Mouse (Mus musculus) midbrain, embryonic 15.5 days (tissue): Measurements from ENCODE around the gene Iqschfp. TPM values are rescaled to one million over a fixed set of nuclear protein-coding genes. Genes with fewer than 3 reads are reported as not detected.

Experiments used
- ATAC-seq: fragments of 200-750 bp; cut with Nextera tagmentation; replicated peaks from 2 replicates; pipeline ENCODE4 v1.8.0; 2017; ENCODE audit warnings: moderate TSS enrichment
- H3K27ac ChIP-seq: fragments of 300-500 bp; sonication (generic); 2 replicates; pipeline ENCODE4 v1.5.1; 2015; ENCODE audit warnings: mild to moderate bottlenecking, inconsistent platforms
- H3K27me3 ChIP-seq: fragments of 300-500 bp; sonication (generic); replicated peaks from 2 replicates; pipeline ENCODE4 v1.6.1; 2015; ENCODE audit warnings: inconsistent platforms
- H3K36me3 ChIP-seq: fragments of 300-500 bp; sonication (generic); replicated peaks from 2 replicates; pipeline ENCODE4 v1.6.1; 2015; ENCODE audit warnings: inconsistent platforms
- H3K4me1 ChIP-seq: fragments of 300-500 bp; sonication (generic); 2 replicates; pipeline ENCODE4 v1.6.1; 2015; ENCODE audit warnings: inconsistent platforms
- H3K4me2 ChIP-seq: fragments of 300-500 bp; sonication (generic); 2 replicates; pipeline ENCODE4 v1.6.1; 2015; ENCODE audit warnings: inconsistent platforms, mild to moderate bottlenecking, moderate library complexity
- H3K4me3 ChIP-seq: fragments of 300-500 bp; sonication (generic); 2 replicates; pipeline ENCODE4 v1.5.1; 2015; ENCODE audit warnings: mild to moderate bottlenecking, inconsistent platforms
- H3K9ac ChIP-seq: fragments of 300-500 bp; sonication (generic); 2 replicates; pipeline ENCODE4 v1.6.1; 2015; ENCODE audit warnings: mild to moderate bottlenecking, inconsistent platforms
- H3K9me3 ChIP-seq: fragments of 300-500 bp; sonication (generic); 2 replicates; pipeline ENCODE4 v1.6.1; 2016; ENCODE audit warnings: inconsistent platforms
- whole genome bisulfite sequencing: fragments of 180-500 bp; shearing (Covaris S2); methylation state at CpG from one replicate; pipeline ENCODE4 v1.1.7; 2015; ENCODE audit warnings: mixed read lengths; 5-methylcytosine and 5-hydroxymethylcytosine counted together
- polyA plus RNA-seq: library from polyadenylated mRNA; unstranded; fragments of >200 nt; fragmentation: Nextera tagmentation; extraction: Ambion mirVana; gene quantifications from 2 replicates; pipeline ENCODE4 v1.2.1, GENCODE M21; 2015

Gene Iqschfp
- polyA plus RNA-seq, 1 experiment from 2014 or later = 6.4 TPM

GRCm38 (mm10) chr3:68494296-68495095, 602.5 kb downstream of the Iqschfp start:
- peak overlapping the region; percentile 69 for H3K27ac ChIP-seq
- H3K9me3 ChIP-seq = no peaks in the 10 kb centered on the region
- whole genome bisulfite sequencing = under 1% methylated on average over 68 of the region's 68 CpGs
- peak overlapping the region; percentile 55 for H3K4me3 ChIP-seq
- H3K4me2 ChIP-seq = peak overlapping the region; percentile 99
- peaks cover 22% of the 10 kb centered on the region for H3K4me1 ChIP-seq
- H3K36me3 ChIP-seq = no peaks in the 10 kb centered on the region
- H3K27me3 ChIP-seq = no peaks in the 10 kb centered on the region
- ATAC-seq = peak; percentile 49
- peak overlapping the region; percentile 61 for H3K9ac ChIP-seq

- Histone ChIP-seq H3K4me3 (peak overlapping the region; percentile 55), H3K4me2 (peak overlapping the region; percentile 99), H3K9ac (peak overlapping the region; percentile 61), H3K27ac (peak overlapping the region; percentile 69), H3K36me3 (no peaks in the 10 kb centered on the region), H3K4me1 (peaks cover 22% of the 10 kb centered on the region), H3K9me3 (no peaks in the 10 kb centered on the region), H3K27me3 (no peaks in the 10 kb centered on the region)
- ATAC-seq = peak; percentile 61
- under 1% methylated on average over 38 of the region's 38 CpGs for WGBS
Observed at GRCm38 (mm10) chr3:68495096-68495735, 603.2 kb downstream of the Iqschfp start.

GRCm38 (mm10) chr3:68495736-68496242, 603.8 kb downstream of the Iqschfp start:
- ATAC-seq = peak; percentile 18; the same call in 1 of the 2 replicates
- peak overlapping the region; percentile 99 for H3K4me2 ChIP-seq
- H3K27ac ChIP-seq = peak overlapping the region; percentile 69; the same call in 1 of the 2 replicates
- no peaks in the 10 kb centered on the region for H3K9me3 ChIP-seq
- 1% methylated on average over 9 of the region's 9 CpGs for WGBS
- peak overlapping the region; percentile 61 for H3K9ac ChIP-seq
- H3K4me1 ChIP-seq = peaks cover 22% of the 10 kb centered on the region
- peak overlapping the region; percentile 55 for H3K4me3 ChIP-seq
- no peaks in the 10 kb centered on the region for H3K36me3 ChIP-seq
- no peaks in the 10 kb centered on the region for H3K27me3 ChIP-seq

GRCm38 (mm10) chr3:68496513-68496912, 604.5 kb downstream of the Iqschfp start:
- H3K9me3 ChIP-seq = no peaks in the 10 kb centered on the region
- H3K36me3 ChIP-seq = no peaks in the 10 kb centered on the region
- no peak overlapping the region for H3K27ac ChIP-seq
- H3K4me1 ChIP-seq = peaks cover 22% of the 10 kb centered on the region
- ATAC-seq = no peak
- no peak overlapping the region for H3K9ac ChIP-seq
- peak overlapping the region; percentile 99 for H3K4me2 ChIP-seq
- H3K4me3 ChIP-seq = no peak overlapping the region
- no peaks in the 10 kb centered on the region for H3K27me3 ChIP-seq
- WGBS = 60% methylated on average over 6 of the region's 6 CpGs

GRCm38 (mm10) chr3:68499532-68500152, 607.6 kb downstream of the Iqschfp start:
- 88% methylated on average over 6 of the region's 6 CpGs for WGBS
- no peak for ATAC-seq
- H3K9ac ChIP-seq = no peak overlapping the region
- H3K9me3 ChIP-seq = no peaks in the 10 kb centered on the region
- no peak overlapping the region for H3K4me2 ChIP-seq
- H3K27ac ChIP-seq = no peak overlapping the region
- H3K27me3 ChIP-seq = no peaks in the 10 kb centered on the region
- H3K4me3 ChIP-seq = no peak overlapping the region
- H3K36me3 ChIP-seq = no peaks in the 10 kb centered on the region
- H3K4me1 ChIP-seq = peaks cover 14% of the 10 kb centered on the region

- Histone ChIP-seq H3K36me3 (no peaks in the 10 kb centered on the region), H3K4me1 (peaks cover 4% of the 10 kb centered on the region; the same call in 1 of the 2 replicates), H3K4me2 (no peak overlapping the region), H3K27me3 (no peaks in the 10 kb centered on the region), H3K9me3 (no peaks in the 10 kb centered on the region), H3K9ac (no peak overlapping the region), H3K27ac (no peak overlapping the region), H3K4me3 (no peak overlapping the region)
- no peak for ATAC-seq
- 93% methylated on average over 3 of the region's 3 CpGs for WGBS
Observed at GRCm38 (mm10) chr3:68504838-68505237, 612.8 kb downstream of the Iqschfp start.

GRCm38 (mm10) chr3:68506769-68507318, 614.8 kb downstream of the Iqschfp start:
- WGBS = 70% methylated on average over 7 of the region's 7 CpGs
- ATAC-seq = no peak
- H3K27ac ChIP-seq = no peak overlapping the region
- H3K36me3 ChIP-seq = no peaks in the 10 kb centered on the region
- peaks cover 4% of the 10 kb centered on the region; the same call in 1 of the 2 replicates for H3K4me1 ChIP-seq
- no peak overlapping the region for H3K9ac ChIP-seq
- no peak overlapping the region for H3K4me2 ChIP-seq
- H3K4me3 ChIP-seq = no peak overlapping the region
- no peaks in the 10 kb centered on the region for H3K9me3 ChIP-seq
- no peaks in the 10 kb centered on the region for H3K27me3 ChIP-seq

GRCm38 (mm10) chr3:68508629-68509028, 616.6 kb downstream of the Iqschfp start:
- no peak overlapping the region for H3K4me2 ChIP-seq
- peaks cover 7% of the 10 kb centered on the region; the same call in 1 of the 2 replicates for H3K4me1 ChIP-seq
- no peaks in the 10 kb centered on the region for H3K9me3 ChIP-seq
- 68% methylated on average over 6 of the region's 6 CpGs for WGBS
- H3K9ac ChIP-seq = no peak overlapping the region
- no peaks in the 10 kb centered on the region for H3K27me3 ChIP-seq
- no peak overlapping the region for H3K4me3 ChIP-seq
- ATAC-seq = no peak
- H3K36me3 ChIP-seq = no peaks in the 10 kb centered on the region
- H3K27ac ChIP-seq = no peak overlapping the region

- Histone ChIP-seq H3K9ac (no peak overlapping the region), H3K36me3 (no peaks in the 10 kb centered on the region), H3K27me3 (no peaks in the 10 kb centered on the region), H3K4me3 (no peak overlapping the region), H3K4me2 (no peak overlapping the region), H3K9me3 (no peaks in the 10 kb centered on the region), H3K27ac (no peak overlapping the region), H3K4me1 (peaks cover 10% of the 10 kb centered on the region; the same call in 1 of the 2 replicates)
- ATAC-seq = no peak
- 83% methylated on average over 5 of the region's 5 CpGs for WGBS
Observed at GRCm38 (mm10) chr3:68510872-68511271, 618.8 kb downstream of the Iqschfp start.

GRCm38 (mm10) chr3:68511744-68512143, 619.7 kb downstream of the Iqschfp start:
- 83% methylated on average over 4 of the region's 4 CpGs for WGBS
- H3K4me2 ChIP-seq = no peak overlapping the region
- H3K4me1 ChIP-seq = peaks cover 10% of the 10 kb centered on the region; the same call in 1 of the 2 replicates
- H3K4me3 ChIP-seq = no peak overlapping the region
- no peak overlapping the region for H3K9ac ChIP-seq
- no peaks in the 10 kb centered on the region for H3K27me3 ChIP-seq
- ATAC-seq = no peak
- no peak overlapping the region for H3K27ac ChIP-seq
- no peaks in the 10 kb centered on the region for H3K36me3 ChIP-seq
- no peaks in the 10 kb centered on the region for H3K9me3 ChIP-seq

- H3K9me3 ChIP-seq = no peaks in the 10 kb centered on the region
- no peak overlapping the region for H3K4me2 ChIP-seq
- 78% methylated on average over 11 of the region's 11 CpGs for WGBS
- H3K4me3 ChIP-seq = no peak overlapping the region
- H3K9ac ChIP-seq = no peak overlapping the region
- H3K36me3 ChIP-seq = no peaks in the 10 kb centered on the region
- no peaks in the 10 kb centered on the region for H3K27me3 ChIP-seq
- H3K4me1 ChIP-seq = peaks cover 10% of the 10 kb centered on the region; the same call in 1 of the 2 replicates
- no peak overlapping the region for H3K27ac ChIP-seq
- ATAC-seq = no peak
Observed at GRCm38 (mm10) chr3:68512327-68512726, 620.3 kb downstream of the Iqschfp start.
